Mouse (Mus musculus) stomach, postnatal 0 days (tissue): ENCODE data around the gene Agmat. TPM values are rescaled to one million over a fixed set of nuclear protein-coding genes. Genes with fewer than 3 reads are reported as not detected.

Source experiments
- ATAC-seq: fragments of 200-750 bp; cut with Nextera tagmentation; 2 replicates; pipeline ENCODE4 v1.8.0; 2017; ENCODE audit not compliant: low FRiP score, low TSS enrichment
- DNase-seq: peaks from one replicate; pipeline ENCODE4 v3.0.0-alpha.2; 2016; ENCODE audit warnings: low spot score
- H3K27ac ChIP-seq: fragments of 300-500 bp; sonication (generic); replicated peaks from 2 replicates; pipeline ENCODE4 v1.5.1; 2014; ENCODE audit warnings: mild to moderate bottlenecking, control low read depth
- H3K27me3 ChIP-seq: fragments of 300-500 bp; sonication (generic); 2 replicates; pipeline ENCODE4 v1.6.1; 2014; ENCODE audit warnings: low read length; ENCODE audit not compliant: control insufficient read depth, insufficient read depth
- H3K36me3 ChIP-seq: fragments of 300-500 bp; sonication (generic); 2 replicates; pipeline ENCODE4 v1.6.1; 2014; ENCODE audit warnings: low read length, mixed read lengths; ENCODE audit not compliant: control insufficient read depth, insufficient read depth
- H3K4me1 ChIP-seq: fragments of 300-500 bp; sonication (generic); replicated peaks from 2 replicates; pipeline ENCODE4 v1.6.1; 2014; ENCODE audit warnings: antibody characterized with exemption; ENCODE audit not compliant: control insufficient read depth, insufficient read depth
- H3K4me2 ChIP-seq: fragments of 300-500 bp; sonication (generic); replicated peaks from 2 replicates; pipeline ENCODE4 v1.6.1; 2014; ENCODE audit warnings: low read depth, mild to moderate bottlenecking, control low read depth, moderate library complexity
- H3K4me3 ChIP-seq: fragments of 300-500 bp; sonication (generic); 2 replicates; pipeline ENCODE4 v1.5.1; 2014; ENCODE audit warnings: low read depth, low read length, control low read depth
- H3K9ac ChIP-seq: fragments of 300-500 bp; sonication (generic); 2 replicates; pipeline ENCODE4 v1.6.1; 2014; ENCODE audit warnings: mild to moderate bottlenecking, low read length, control low read depth, mixed read lengths
- H3K9me3 ChIP-seq: fragments of 300-500 bp; sonication (generic); 2 replicates; pipeline ENCODE4 v1.6.1; 2016; ENCODE audit warnings: low read length; ENCODE audit not compliant: control insufficient read depth
- CTCF ChIP-seq: IDR thresholded peaks from 2 replicates; pipeline ENCODE4 v1.5.1; 2016; ENCODE audit warnings: antibody characterized with exemption, low read depth, mild to moderate bottlenecking, moderate library complexity
- EP300 ChIP-seq: optimal IDR thresholded peaks from 2 replicates; pipeline ENCODE3; 2016; ENCODE audit warnings: antibody characterized with exemption
- WGBS: fragments of 180-500 bp; shearing (Covaris S2); extraction: QIAGEN DNeasy Blood & Tissue Kit; methylation state at CpG from one replicate; pipeline ENCODE4 v1.1.7; 2014; 5-methylcytosine and 5-hydroxymethylcytosine counted together
- polyA plus RNA-seq: library from polyadenylated mRNA; unstranded; fragments of >200 nt; fragmentation: Nextera tagmentation; extraction: Ambion mirVana; gene quantifications from 2 replicates; pipeline ENCODE4 v1.2.1, GENCODE M21; 2015

The Agmat gene
- polyA plus RNA-seq, 1 experiment from 2014 or later = 0.13 TPM

- DNase-seq (peak; percentile 95), ATAC-seq (peak; percentile 85)
- Histone ChIP-seq H3K27me3 (no peaks in the 10 kb centered on the region), H3K4me1 (0 out of 2 replicates have a peak, but pooled peaks cover 3% of the 10 kb centered on the region), H3K9me3 (no peaks in the 10 kb centered on the region), H3K4me2 (peak within 1 kb of the TSS; percentile 83), H3K36me3 (peaks cover 9% of the 10 kb centered on the region; the same call in 1 of the 2 replicates), H3K27ac (peak within 1 kb of the TSS; percentile 99), H3K9ac (peak within 1 kb of the TSS; percentile 92), H3K4me3 (peak within 1 kb of the TSS; percentile 88)
- TF ChIP-seq EP300 = no peak
- no peak for TF ChIP-seq CTCF
- under 1% methylated on average over 88 of the region's 105 CpGs for WGBS
Measured at GRCm38 (mm10) chr4:141722731-141723672, 23.5 kb upstream of the Agmat start, which contains the start of gene Ddi2. Ddi2 (minus strand) TSS chr4:141723419.

GRCm38 (mm10) chr4:141723673-141724068, 22.8 kb upstream of the Agmat start:
- Histone ChIP-seq H3K4me2 (peak overlapping the region; percentile 83), H3K4me1 (0 out of 2 replicates have a peak, but pooled peaks cover 3% of the 10 kb centered on the region), H3K36me3 (peaks cover 9% of the 10 kb centered on the region; the same call in 1 of the 2 replicates), H3K27ac (peak overlapping the region; percentile 99), H3K9ac (peak overlapping the region; percentile 92), H3K27me3 (no peaks in the 10 kb centered on the region), H3K9me3 (no peaks in the 10 kb centered on the region), H3K4me3 (peak overlapping the region; percentile 88)
- TF ChIP-seq EP300 (no peak), CTCF (no peak)
- DNase-seq = no peak
- no peak for ATAC-seq
- WGBS = 4% methylated on average over 13 of the region's 13 CpGs

GRCm38 (mm10) chr4:141724594-141724993, 21.9 kb upstream of the Agmat start:
- no peak overlapping the region for H3K9ac ChIP-seq
- 68% methylated on average over 11 of the region's 11 CpGs for WGBS
- H3K4me1 ChIP-seq = 0 out of 2 replicates have a peak, but pooled peaks cover 3% of the 10 kb centered on the region
- DNase-seq = no peak
- H3K4me3 ChIP-seq = no peak overlapping the region
- H3K27me3 ChIP-seq = no peaks in the 10 kb centered on the region
- H3K9me3 ChIP-seq = no peaks in the 10 kb centered on the region
- no peak overlapping the region for H3K27ac ChIP-seq
- no peak for ATAC-seq
- no peak overlapping the region for H3K4me2 ChIP-seq
- TF ChIP-seq CTCF = no peak
- TF ChIP-seq EP300 = no peak
- peaks cover 8% of the 10 kb centered on the region; the same call in 1 of the 2 replicates for H3K36me3 ChIP-seq

DNA sequence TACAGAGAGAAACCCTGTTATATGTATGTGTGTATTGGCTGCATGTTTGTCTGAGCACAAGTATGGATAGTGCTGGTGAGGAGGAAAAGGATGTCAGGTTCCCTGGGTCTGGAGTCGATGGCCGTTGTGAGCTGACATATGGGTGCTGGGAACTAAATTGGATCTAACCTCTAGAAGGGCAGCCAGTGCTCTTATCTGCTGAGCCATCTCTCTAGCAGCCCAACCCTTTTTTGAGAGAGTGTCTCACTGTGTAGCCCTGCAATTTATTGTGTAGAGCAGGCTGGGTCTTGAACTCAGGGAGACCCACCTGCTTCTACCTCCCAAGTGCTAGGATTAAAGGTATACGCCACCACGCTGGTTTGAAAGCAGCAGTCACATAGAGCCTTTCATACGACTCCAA, 21.2 kb upstream of the Agmat start:
- no peaks in the 10 kb centered on the region for H3K9me3 ChIP-seq
- H3K27ac ChIP-seq = peak overlapping the region; percentile 67; the same call in 1 of the 2 replicates
- ATAC-seq (no peak), DNase-seq (no peak)
- no peak overlapping the region for H3K4me3 ChIP-seq
- TF ChIP-seq CTCF (no peak), EP300 (no peak)
- no peak overlapping the region for H3K4me2 ChIP-seq
- no peak overlapping the region for H3K9ac ChIP-seq
- 59% methylated on average over 5 of the region's 5 CpGs for WGBS
- H3K4me1 ChIP-seq = 0 out of 2 replicates have a peak, but pooled peaks cover 3% of the 10 kb centered on the region
- H3K36me3 ChIP-seq = peaks cover under 1% of the 10 kb centered on the region; the same call in 1 of the 2 replicates
- H3K27me3 ChIP-seq = no peaks in the 10 kb centered on the region

DNA sequence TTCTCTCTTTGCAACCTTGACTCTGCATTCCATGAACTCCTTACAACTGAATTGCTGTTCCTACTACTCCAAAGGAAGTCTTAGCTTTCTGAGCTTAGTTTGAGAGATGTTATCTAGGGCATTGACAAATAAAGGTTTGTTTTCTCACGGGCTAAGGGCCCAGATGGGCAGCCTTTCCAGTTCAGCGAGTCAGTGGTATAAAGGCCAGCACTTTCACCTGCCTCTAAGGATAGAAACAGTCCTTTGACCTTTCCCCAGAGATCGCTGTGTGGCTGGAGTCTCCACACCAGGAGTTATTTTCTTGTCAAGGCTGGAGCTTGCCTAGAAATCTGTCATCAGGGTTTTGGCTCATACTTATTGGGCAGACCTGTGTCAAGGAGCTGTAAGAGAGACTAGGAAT, 20.7 kb upstream of the Agmat start:
- no peaks in the 10 kb centered on the region for H3K9me3 ChIP-seq
- H3K4me3 ChIP-seq = no peak overlapping the region
- ATAC-seq (no peak), DNase-seq (peak; percentile 63)
- TF ChIP-seq EP300 = no peak
- no peak for TF ChIP-seq CTCF
- H3K9ac ChIP-seq = no peak overlapping the region
- H3K4me2 ChIP-seq = no peak overlapping the region
- WGBS = 43% methylated on average over 3 of the region's 3 CpGs
- H3K27me3 ChIP-seq = no peaks in the 10 kb centered on the region
- peak overlapping the region; percentile 67; the same call in 1 of the 2 replicates for H3K27ac ChIP-seq
- H3K4me1 ChIP-seq = 0 out of 2 replicates have a peak, but pooled peaks cover 3% of the 10 kb centered on the region
- no peaks in the 10 kb centered on the region for H3K36me3 ChIP-seq

GRCm38 (mm10) chr4:141729266-141729665, 17.2 kb upstream of the Agmat start:
- H3K27ac ChIP-seq = peak overlapping the region; percentile 40; the same call in 1 of the 2 replicates
- no peak for TF ChIP-seq CTCF
- TF ChIP-seq EP300 = no peak
- H3K4me2 ChIP-seq = no peak overlapping the region
- H3K9ac ChIP-seq = no peak overlapping the region
- H3K4me3 ChIP-seq = no peak overlapping the region
- 63% methylated on average over 3 of the region's 3 CpGs for WGBS
- no peaks in the 10 kb centered on the region for H3K36me3 ChIP-seq
- no peaks in the 10 kb centered on the region for H3K9me3 ChIP-seq
- H3K4me1 ChIP-seq = no peaks in the 10 kb centered on the region
- no peaks in the 10 kb centered on the region for H3K27me3 ChIP-seq
- DNase-seq (peak; percentile 61), ATAC-seq (peak; percentile 75)
